Mouse (Mus musculus) liver, adult 2 months (tissue): ENCODE data around the gene Oas3. TPM values are rescaled to one million over a fixed set of nuclear protein-coding genes. Genes with fewer than 3 reads are reported as not detected.
"Not testable (repeated sequence)": the region's sequence is repeated elsewhere in the genome, so short reads cannot be mapped to it uniquely, and the experiment has no call there.

Experiments
- DNase-seq: peaks from one replicate; pipeline ENCODE4 v3.0.0-alpha.2; 2011; ENCODE audit warnings: low read depth, low spot score; ENCODE audit errors: extremely low read depth
- H3K27ac ChIP-seq: fragments of 200-500 bp; replicated peaks from 2 replicates; pipeline ENCODE4 v1.5.1; 2012; ENCODE audit warnings: low read depth, mild to moderate bottlenecking, control low read depth, inconsistent platforms, low read length; ENCODE audit not compliant: insufficient read depth
- H3K27me3 ChIP-seq: fragments of 200-500 bp; 2 replicates; pipeline ENCODE4 v1.6.1; 2012; ENCODE audit warnings: mild to moderate bottlenecking, moderate library complexity, low read length, inconsistent platforms; ENCODE audit not compliant: control insufficient read depth, insufficient read depth
- H3K36me3 ChIP-seq: fragments of 200-500 bp; 2 replicates; pipeline ENCODE4 v1.6.1; 2012; ENCODE audit warnings: low read length, inconsistent platforms; ENCODE audit not compliant: control insufficient read depth, insufficient read depth
- H3K4me1 ChIP-seq: fragments of 200-500 bp; 2 replicates; pipeline ENCODE4 v1.6.1; 2011; ENCODE audit warnings: low read length; ENCODE audit not compliant: control insufficient read depth, insufficient read depth
- H3K4me3 ChIP-seq: fragments of 200-500 bp; 2 replicates; pipeline ENCODE4 v1.5.1; 2011; ENCODE audit warnings: low read depth, mild to moderate bottlenecking, control low read depth, low read length, moderate library complexity; ENCODE audit not compliant: insufficient read depth
- H3K79me2 ChIP-seq: fragments of 200-500 bp; 2 replicates; pipeline ENCODE4 v1.6.1; 2012; ENCODE audit warnings: inconsistent platforms, mild to moderate bottlenecking, low read length, moderate library complexity; ENCODE audit not compliant: control insufficient read depth, insufficient read depth
- H3K9ac ChIP-seq: fragments of 200-500 bp; 2 replicates; pipeline ENCODE4 v1.6.1; 2012; ENCODE audit warnings: low read depth, mild to moderate bottlenecking, control low read depth, inconsistent platforms, low read length
- CTCF ChIP-seq: fragments of 200-500 bp; IDR thresholded peaks from 2 replicates; pipeline ENCODE4 v1.5.1; 2011; ENCODE audit warnings: low read depth, low read length, control low read depth
- POLR2A ChIP-seq: fragments of 200-500 bp; IDR thresholded peaks from 2 replicates; pipeline ENCODE4 v1.6.1; 2011; ENCODE audit warnings: low read length, control low read depth; ENCODE audit not compliant: insufficient read depth; ENCODE audit errors: extremely low read depth
- WGBS: fragments of 180-500 bp; shearing (Covaris S2); methylation state at CpG from one replicate; pipeline ENCODE4 v1.1.7; 2018; 5-methylcytosine and 5-hydroxymethylcytosine counted together
- polyA plus RNA-seq: library from polyadenylated mRNA; depleted of rRNA; stranded (reverse); fragments of >200 nt; gene quantifications from 2 replicates; pipeline ENCODE4 v1.2.3, GENCODE M21; 2012
- total RNA-seq: library from RNA; depleted of rRNA; stranded (reverse); fragments of >200 nt; gene quantifications from 2 replicates; pipeline ENCODE4 v1.2.3, GENCODE M21; 2014

The Oas3 gene
- total and polyA plus RNA-seq, 2 experiments: 1.4 to 1.7 TPM

GRCm38 (mm10) chr5:120809171-120809570, 31.7 kb upstream of the Oas3 start:
- no peak overlapping the region for H3K4me3 ChIP-seq
- 30% methylated on average over 6 of the region's 6 CpGs for WGBS
- TF ChIP-seq CTCF (no peak), POLR2A (no peak)
- DNase-seq: peak; percentile 43
- H3K36me3 ChIP-seq: no peaks in the 10 kb centered on the region
- peaks cover 5% of the 10 kb centered on the region; the same call in 1 of the 2 replicates for H3K4me1 ChIP-seq
- no peak overlapping the region for H3K9ac ChIP-seq
- H3K27ac ChIP-seq: no peak overlapping the region
- peaks cover 7% of the 10 kb centered on the region; the same call in 1 of the 2 replicates for H3K79me2 ChIP-seq
- H3K27me3 ChIP-seq: no peaks in the 10 kb centered on the region

DNA sequence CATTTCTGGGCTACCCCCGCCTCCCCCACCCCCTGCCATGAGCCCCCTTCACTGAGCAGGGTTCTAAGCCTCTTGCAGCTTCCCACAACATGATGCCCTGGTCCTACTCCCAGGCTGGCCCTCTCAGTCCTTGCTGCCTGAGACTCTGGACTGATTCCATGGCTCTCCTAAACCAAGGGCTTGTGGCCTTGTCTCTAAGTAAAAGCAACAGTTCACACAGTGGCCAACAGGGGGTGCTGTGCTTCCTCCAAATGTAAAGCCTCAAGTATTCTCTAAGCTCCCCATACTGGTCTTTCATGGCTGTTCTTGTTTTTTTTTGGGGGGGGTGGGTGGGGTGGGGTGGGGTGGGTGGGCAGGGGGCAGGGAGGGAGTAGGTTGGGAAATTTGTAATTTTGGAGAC, 29.0 kb upstream of the Oas3 start:
- no peak overlapping the region for H3K9ac ChIP-seq
- H3K27me3 ChIP-seq: no peaks in the 10 kb centered on the region
- H3K79me2 ChIP-seq: no peaks in the 10 kb centered on the region
- H3K4me3 ChIP-seq: no peak overlapping the region
- no peak overlapping the region for H3K27ac ChIP-seq
- no peaks in the 10 kb centered on the region for H3K4me1 ChIP-seq
- TF ChIP-seq CTCF (peak; percentile 58), POLR2A (no peak)
- no peaks in the 10 kb centered on the region for H3K36me3 ChIP-seq
- WGBS: 100% methylated on average over 1 of the region's 1 CpGs
- peak; percentile 65 for DNase-seq

DNA sequence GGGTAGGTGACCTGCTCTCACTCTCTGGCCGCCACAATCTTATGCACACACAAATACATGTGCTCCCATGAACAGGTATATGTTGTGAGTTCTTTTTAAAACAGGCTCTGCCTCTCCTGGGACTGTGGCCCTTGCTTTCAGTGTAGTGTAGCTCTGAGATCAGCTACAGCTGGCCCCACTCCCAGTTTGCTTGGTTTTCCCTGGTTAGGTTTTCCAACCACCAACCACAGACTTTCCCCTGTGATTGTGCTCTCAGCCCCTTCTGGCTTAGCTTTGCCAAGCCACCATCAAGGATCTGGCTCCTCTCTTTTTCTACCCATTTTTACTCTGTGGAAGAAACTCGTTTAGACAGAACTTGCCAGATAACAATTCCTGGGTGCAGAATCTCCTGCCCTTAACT, 26.1 kb upstream of the Oas3 start:
- WGBS: 67% methylated on average over 2 of the region's 2 CpGs
- Histone ChIP-seq H3K27ac (no peak overlapping the region), H3K36me3 (no peaks in the 10 kb centered on the region), H3K9ac (no peak overlapping the region), H3K79me2 (no peaks in the 10 kb centered on the region), H3K4me1 (no peaks in the 10 kb centered on the region), H3K4me3 (no peak overlapping the region), H3K27me3 (no peaks in the 10 kb centered on the region)
- no peak for DNase-seq
- no peak for TF ChIP-seq POLR2A
- no peak for TF ChIP-seq CTCF

- not testable (repeated sequence) for H3K27me3 ChIP-seq, H3K9ac ChIP-seq, H3K4me1 ChIP-seq, H3K4me3 ChIP-seq, H3K27ac ChIP-seq, DNase-seq, H3K79me2 ChIP-seq, H3K36me3 ChIP-seq
- 54% methylated on average over 2 of the region's 2 CpGs for WGBS
These were observed 21.5 kb upstream of the Oas3 start for GRCm38 (mm10) chr5:120798943-120799342.

GRCm38 (mm10) chr5:120798147-120798546, 20.7 kb upstream of the Oas3 start:
- H3K9ac ChIP-seq, H3K36me3 ChIP-seq, H3K27ac ChIP-seq, H3K4me1 ChIP-seq, H3K79me2 ChIP-seq, H3K4me3 ChIP-seq, DNase-seq, H3K27me3 ChIP-seq: not testable (repeated sequence)
- 70% methylated on average over 5 of the region's 5 CpGs for WGBS

DNA sequence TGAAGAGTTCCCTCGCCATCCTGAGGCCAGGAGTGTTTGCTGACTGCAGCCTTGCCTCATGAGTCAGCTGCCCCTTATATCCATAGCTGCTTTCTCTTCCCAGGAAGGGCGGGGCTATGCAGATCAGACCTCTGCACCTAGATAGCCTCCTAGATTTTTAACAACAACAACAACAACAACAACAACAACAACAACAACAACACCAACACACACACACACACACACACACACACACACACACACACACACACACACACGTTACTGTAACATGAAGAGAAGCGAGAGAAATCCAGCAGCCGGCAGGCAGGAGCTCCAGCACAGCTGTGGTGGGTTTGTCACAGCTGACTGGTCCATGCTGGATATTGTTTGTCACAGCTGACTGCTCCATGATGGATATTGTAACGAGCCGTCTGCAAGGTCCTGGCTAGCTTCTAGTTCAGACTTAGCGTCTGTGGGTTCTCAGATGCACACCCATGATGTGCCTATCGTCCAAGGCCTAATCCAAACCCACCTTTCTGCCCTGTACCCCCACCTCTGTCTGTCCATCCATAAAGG, 18.1 kb upstream of the Oas3 start, which contains the start of gene Oas1e:
TSS of gene Oas1e (minus strand) at position 51 of the 555 bp plus-strand sequence.
- not testable (repeated sequence) for H3K27me3 ChIP-seq, H3K36me3 ChIP-seq, H3K4me1 ChIP-seq, H3K79me2 ChIP-seq, H3K27ac ChIP-seq, H3K4me3 ChIP-seq, DNase-seq, H3K9ac ChIP-seq
- 70% methylated on average over 9 of the region's 9 CpGs for WGBS
